Mouse (Mus musculus) neural tube, embryonic 12.5 days (tissue): ENCODE measurements around the gene Swt1. TPM values are rescaled to one million over a fixed set of nuclear protein-coding genes. Genes with fewer than 3 reads are reported as not detected.

Source experiments
- ATAC-seq: fragments of 200-750 bp; cut with Nextera tagmentation; 2 replicates; pipeline ENCODE4 v1.8.0; 2017; ENCODE audit warnings: low read depth, mild to moderate bottlenecking, moderate TSS enrichment, moderate library complexity; ENCODE audit not compliant: low FRiP score
- H3K27ac ChIP-seq: fragments of 300-500 bp; sonication (generic); 2 replicates; pipeline ENCODE4 v1.5.1; 2016
- H3K27me3 ChIP-seq: fragments of 300-500 bp; sonication (generic); replicated peaks from 2 replicates; pipeline ENCODE4 v1.6.1; 2016; ENCODE audit warnings: mild to moderate bottlenecking
- H3K36me3 ChIP-seq: fragments of 300-500 bp; sonication (generic); 2 replicates; pipeline ENCODE4 v1.6.1; 2016; ENCODE audit warnings: mild to moderate bottlenecking
- H3K4me1 ChIP-seq: fragments of 300-500 bp; sonication (generic); 2 replicates; pipeline ENCODE4 v1.6.1; 2016
- H3K4me2 ChIP-seq: fragments of 300-500 bp; sonication (generic); replicated peaks from 2 replicates; pipeline ENCODE4 v1.6.1; 2016; ENCODE audit warnings: mild to moderate bottlenecking
- H3K4me3 ChIP-seq: fragments of 300-500 bp; sonication (generic); 2 replicates; pipeline ENCODE4 v1.5.1; 2016
- H3K9ac ChIP-seq: fragments of 300-500 bp; sonication (generic); 2 replicates; pipeline ENCODE4 v1.6.1; 2016; ENCODE audit warnings: mild to moderate bottlenecking
- H3K9me3 ChIP-seq: fragments of 300-500 bp; sonication (generic); 2 replicates; pipeline ENCODE4 v1.6.1; 2016; ENCODE audit warnings: mild to moderate bottlenecking
- WGBS: fragments of 180-500 bp; shearing (Covaris S2); methylation state at CpG from one replicate; pipeline ENCODE4 v1.1.7; 2016; 5-methylcytosine and 5-hydroxymethylcytosine counted together
- microRNA-seq: library from miRNA; unstranded; fragments of <30 nt; microRNA quantifications from one replicate; pipeline ENCODE4, GENCODE M21; 2017
- polyA plus RNA-seq: library from polyadenylated mRNA; unstranded; fragments of >200 nt; fragmentation: Nextera tagmentation; extraction: Ambion mirVana; gene quantifications from 2 replicates; pipeline ENCODE4 v1.2.1, GENCODE M21; 2016

The Swt1 gene
- polyA plus RNA-seq, 1 experiment from 2014 or later, result 26.9 TPM

- peaks cover 28% of the 10 kb centered on the region for H3K4me1 ChIP-seq
- no peak overlapping the region for H3K4me3 ChIP-seq
- no peak overlapping the region for H3K9ac ChIP-seq
- H3K9me3 ChIP-seq, result no peaks in the 10 kb centered on the region
- H3K27ac ChIP-seq, result no peak overlapping the region
- H3K4me2 ChIP-seq, result no peak overlapping the region
- 73% methylated on average over 8 of the region's 8 CpGs for WGBS
- no peaks in the 10 kb centered on the region for H3K27me3 ChIP-seq
- no peaks in the 10 kb centered on the region for H3K36me3 ChIP-seq
- no peak for ATAC-seq
Measured at GRCm38 (mm10) chr1:151341321-151342044, 86.8 kb downstream of the Swt1 start.

GRCm38 (mm10) chr1:151338941-151339340 lies 89.3 kb downstream of the Swt1 start:
- no peak for ATAC-seq

DNA sequence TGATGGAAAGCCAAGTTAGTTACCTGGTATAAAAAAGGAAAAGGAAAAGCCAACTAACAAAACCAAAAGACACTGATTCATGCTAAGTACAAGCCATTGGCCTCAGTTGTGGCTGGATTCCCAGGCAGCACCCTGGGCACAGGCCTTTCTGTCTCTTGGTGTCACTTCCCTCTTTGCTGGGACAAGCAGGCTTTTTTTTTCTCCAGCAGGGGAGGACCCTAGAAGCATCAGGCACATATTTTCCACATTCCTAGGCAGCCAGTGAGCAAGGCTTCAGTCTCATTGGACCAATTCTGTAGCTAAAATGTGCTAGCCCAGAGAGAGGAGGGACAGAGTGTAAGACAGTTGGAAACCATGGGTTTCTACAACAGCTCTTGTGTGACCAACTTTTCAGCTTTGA lies 90.0 kb downstream of the Swt1 start:
- Histone ChIP-seq H3K9ac (no peak overlapping the region), H3K9me3 (no peaks in the 10 kb centered on the region), H3K4me1 (peaks cover 20% of the 10 kb centered on the region; the same call in 1 of the 2 replicates), H3K4me3 (no peak overlapping the region), H3K27me3 (no peaks in the 10 kb centered on the region), H3K36me3 (no peaks in the 10 kb centered on the region), H3K4me2 (no peak overlapping the region), H3K27ac (no peak overlapping the region)
- no peak for ATAC-seq

More at GRCm38 (mm10) chr1:151338941-151339340, 89.3 kb downstream of the Swt1 start:
- H3K4me3 ChIP-seq, result no peak overlapping the region
- no peaks in the 10 kb centered on the region for H3K9me3 ChIP-seq
- no peak overlapping the region for H3K27ac ChIP-seq
- 42% methylated on average over 2 of the region's 2 CpGs for WGBS
- H3K4me1 ChIP-seq, result peaks cover 21% of the 10 kb centered on the region; the same call in 1 of the 2 replicates
- no peaks in the 10 kb centered on the region for H3K27me3 ChIP-seq
- H3K36me3 ChIP-seq, result no peaks in the 10 kb centered on the region
- H3K4me2 ChIP-seq, result no peak overlapping the region
- no peak overlapping the region for H3K9ac ChIP-seq

DNA sequence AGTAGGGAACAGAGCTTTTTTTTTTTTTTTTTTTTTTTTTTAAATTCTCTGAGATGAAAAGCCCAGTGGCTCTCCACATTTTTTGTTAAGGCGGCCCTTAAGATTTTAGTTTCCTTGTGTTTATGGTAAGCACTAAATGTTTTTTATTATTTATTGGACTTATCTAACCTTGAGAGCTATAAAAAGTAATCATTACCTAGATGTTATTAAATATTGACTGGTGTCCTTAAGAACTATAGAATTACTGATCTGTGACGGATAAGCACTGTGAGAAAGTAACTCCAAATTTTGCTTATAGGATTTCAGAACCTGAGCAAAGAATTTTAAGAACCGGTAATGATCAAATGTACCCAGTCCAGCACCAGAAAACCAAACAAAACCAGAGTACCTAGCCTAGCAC lies 95.4 kb downstream of the Swt1 start:
- Histone ChIP-seq H3K4me3 (no peak overlapping the region), H3K4me2 (no peak overlapping the region), H3K9me3 (no peaks in the 10 kb centered on the region), H3K27ac (no peak overlapping the region), H3K36me3 (no peaks in the 10 kb centered on the region), H3K4me1 (no peaks in the 10 kb centered on the region), H3K27me3 (no peaks in the 10 kb centered on the region), H3K9ac (no peak overlapping the region)
- 92% methylated on average over 3 of the region's 3 CpGs for WGBS
- ATAC-seq, result no peak

GRCm38 (mm10) chr1:151329601-151330000 lies 98.7 kb downstream of the Swt1 start:
- no peaks in the 10 kb centered on the region for H3K36me3 ChIP-seq
- WGBS, result 82% methylated on average over 7 of the region's 7 CpGs
- no peaks in the 10 kb centered on the region for H3K9me3 ChIP-seq
- H3K27me3 ChIP-seq, result no peaks in the 10 kb centered on the region
- ATAC-seq, result no peak
- H3K27ac ChIP-seq, result no peak overlapping the region
- no peak overlapping the region for H3K4me3 ChIP-seq
- no peaks in the 10 kb centered on the region for H3K4me1 ChIP-seq
- H3K4me2 ChIP-seq, result no peak overlapping the region
- H3K9ac ChIP-seq, result no peak overlapping the region

- Histone ChIP-seq H3K9me3 (no peaks in the 10 kb centered on the region), H3K27ac (no peak overlapping the region), H3K4me2 (no peak overlapping the region), H3K27me3 (no peaks in the 10 kb centered on the region), H3K4me3 (no peak overlapping the region), H3K36me3 (no peaks in the 10 kb centered on the region), H3K9ac (no peak overlapping the region), H3K4me1 (no peaks in the 10 kb centered on the region)
- 88% methylated on average over 14 of the region's 14 CpGs for WGBS
- ATAC-seq, result no peak
Measured at GRCm38 (mm10) chr1:151328341-151329097, 99.7 kb downstream of the Swt1 start.

GRCm38 (mm10) chr1:151325328-151325727 lies 102.9 kb downstream of the Swt1 start:
- Histone ChIP-seq H3K4me1 (no peaks in the 10 kb centered on the region), H3K27me3 (no peaks in the 10 kb centered on the region), H3K4me3 (no peak overlapping the region), H3K9me3 (no peaks in the 10 kb centered on the region), H3K9ac (no peak overlapping the region), H3K36me3 (no peaks in the 10 kb centered on the region), H3K27ac (no peak overlapping the region), H3K4me2 (no peak overlapping the region)
- 100% methylated on average over 1 of the region's 1 CpGs for WGBS
- no peak for ATAC-seq

DNA sequence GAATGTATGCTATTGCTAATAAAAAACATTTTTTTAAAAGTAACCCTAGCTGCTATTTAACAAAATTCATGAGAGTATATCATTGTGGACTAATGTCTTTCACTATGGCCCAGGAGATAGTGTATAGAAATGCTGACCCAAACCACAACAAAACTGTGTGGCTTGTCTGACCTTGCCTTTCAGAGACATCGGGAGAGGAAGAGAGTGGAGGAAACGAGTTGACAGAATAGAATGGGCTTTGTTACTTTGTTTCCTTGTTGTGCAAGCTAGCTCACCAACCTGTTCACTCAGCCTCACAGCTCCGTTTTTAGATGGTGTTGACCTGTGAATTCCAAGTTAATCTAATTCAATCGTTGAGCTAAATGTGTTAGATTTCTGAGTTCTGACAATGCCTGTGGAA lies 107.8 kb downstream of the Swt1 start:
- H3K4me1 ChIP-seq, result no peaks in the 10 kb centered on the region
- 78% methylated on average over 4 of the region's 4 CpGs for WGBS
- ATAC-seq, result no peak
- H3K27me3 ChIP-seq, result no peaks in the 10 kb centered on the region
- H3K4me2 ChIP-seq, result no peak overlapping the region
- no peaks in the 10 kb centered on the region for H3K9me3 ChIP-seq
- no peaks in the 10 kb centered on the region for H3K36me3 ChIP-seq
- H3K9ac ChIP-seq, result no peak overlapping the region
- no peak overlapping the region for H3K27ac ChIP-seq
- no peak overlapping the region for H3K4me3 ChIP-seq

GRCm38 (mm10) chr1:151319267-151319666 lies 109.0 kb downstream of the Swt1 start:
- WGBS, result 90% methylated on average over 7 of the region's 7 CpGs
- Histone ChIP-seq H3K27me3 (no peaks in the 10 kb centered on the region; the same call in 1 of the 2 replicates), H3K9me3 (no peaks in the 10 kb centered on the region), H3K4me1 (no peaks in the 10 kb centered on the region), H3K9ac (no peak overlapping the region), H3K36me3 (no peaks in the 10 kb centered on the region), H3K4me3 (no peak overlapping the region), H3K4me2 (no peak overlapping the region), H3K27ac (no peak overlapping the region)
- ATAC-seq, result no peak

Small RNA genes within 50 kb of the gene (microRNA-seq; reads per million reads assigned to microRNA genes)
- 1.7 reads per million for gene Mir7682

Other genes with a start within 250 kb of the Swt1 start
- gene Gm47985, start 245.9 kb downstream of the Swt1 start, polyA plus RNA-seq, result 0.54 and 1.1 TPM in 2 replicates
- gene Gm8947, start 236.1 kb downstream of the Swt1 start, polyA plus RNA-seq, result 0.28 TPM in 1 of 2 replicates, not detected in the other
- 0.32 TPM in 1 of 2 replicates, not detected in the other for gene Gm47995, start 230.0 kb downstream of the Swt1 start, polyA plus RNA-seq
- not detected in 2 replicates for gene 3110040M04Rik, start 224.3 kb downstream of the Swt1 start, polyA plus RNA-seq
- not detected in 2 replicates for gene Gm47996, start 218.3 kb downstream of the Swt1 start, polyA plus RNA-seq
- 332 and 344 TPM in 2 replicates for gene Ivns1abp, start 84.0 kb downstream of the Swt1 start, polyA plus RNA-seq
- gene Trmt1l, start 87 bp upstream of the Swt1 start, polyA plus RNA-seq, result 56.8 and 63.9 TPM in 2 replicates
- 132 and 136 TPM in 2 replicates for gene Rnf2, start 72.5 kb upstream of the Swt1 start, polyA plus RNA-seq
- gene Fam129a, start 142.7 kb upstream of the Swt1 start, polyA plus RNA-seq, result 3.8 and 4.7 TPM in 2 replicates